Mouse (Mus musculus) C2C12 (cell line): ENCODE measurements around the gene Pnpo. TPM values are rescaled to one million over a fixed set of nuclear protein-coding genes. Genes with fewer than 3 reads are reported as not detected.

Source experiments
- H3K27me3 ChIP-seq: one replicate; pipeline ENCODE4 v1.6.1; 2011; ENCODE audit not compliant: control insufficient read depth, insufficient read depth, insufficient read length
- H3K36me3 ChIP-seq: one replicate; pipeline ENCODE4 v1.6.1; 2011; ENCODE audit not compliant: control insufficient read depth, insufficient read depth
- H3K4me3 ChIP-seq: one replicate; pipeline ENCODE4 v1.5.1; 2011; ENCODE audit warnings: mild to moderate bottlenecking, control low read depth; ENCODE audit not compliant: poor library complexity, insufficient read depth, severe bottlenecking
- H3K79me2 ChIP-seq: one replicate; pipeline ENCODE4 v1.6.1; 2011; ENCODE audit not compliant: control insufficient read depth, insufficient read depth
- H3K79me3 ChIP-seq: one replicate; pipeline ENCODE4 v1.6.1; 2011; ENCODE audit warnings: low read depth, control low read depth
- H3ac ChIP-seq: one replicate; pipeline ENCODE3; 2011; ENCODE audit warnings: low read depth; ENCODE audit not compliant: control insufficient read depth, insufficient read length
- CEBPB ChIP-seq: IDR thresholded peaks from one replicate; pipeline ENCODE4 v1.6.1; 2011; ENCODE audit warnings: low read depth, mild to moderate bottlenecking, control low read depth, moderate library complexity
- CTCF ChIP-seq: IDR thresholded peaks from one replicate; pipeline ENCODE4 v1.5.1; 2011; ENCODE audit not compliant: control insufficient read depth, insufficient read depth, insufficient read length
- FOSL1 ChIP-seq: IDR thresholded peaks from one replicate; pipeline ENCODE4 v1.8.0; 2011; ENCODE audit warnings: mild to moderate bottlenecking, low read length; ENCODE audit not compliant: poor library complexity, insufficient read depth, severe bottlenecking
- MAX ChIP-seq: IDR thresholded peaks from one replicate; pipeline ENCODE4 v1.6.1; 2011; ENCODE audit warnings: mild to moderate bottlenecking, control low read depth
- MYOD1 ChIP-seq: IDR thresholded peaks from one replicate; pipeline ENCODE4 v1.6.1; 2011; ENCODE audit warnings: low read depth; ENCODE audit not compliant: control insufficient read depth, insufficient read length
- MYOG ChIP-seq: IDR thresholded peaks from one replicate; pipeline ENCODE4 v1.6.1; 2011; ENCODE audit not compliant: control insufficient read depth, insufficient read length; ENCODE audit errors: extremely low read depth
- USF1 ChIP-seq: IDR thresholded peaks from one replicate; pipeline ENCODE4 v1.6.1; 2011; ENCODE audit warnings: low read depth, mild to moderate bottlenecking, control low read depth, moderate library complexity
- polyA plus RNA-seq: library from polyadenylated mRNA; unstranded; fragments of >200 nt; fragmentation: generic; extraction: Trizol; gene quantifications from one replicate; pipeline ENCODE4 v1.2.1, GENCODE M21; 2012; ENCODE audit warnings: missing spikeins

The Pnpo gene
- polyA plus RNA-seq, 1 experiment, result 8.5 TPM

- TF ChIP-seq USF1 (no peak), CEBPB (no peak), MAX (no peak), MYOD1 (no peak), FOSL1 (no peak), CTCF (no peak), MYOG (no peak)
- H3K27me3 ChIP-seq, result no peaks in the 10 kb centered on the region
- H3K36me3 ChIP-seq, result peaks cover 12% of the 10 kb centered on the region
- no peaks in the 10 kb centered on the region for H3K79me3 ChIP-seq
- no peaks in the 10 kb centered on the region for H3K79me2 ChIP-seq
- no peak overlapping the region for H3ac ChIP-seq
- H3K4me3 ChIP-seq, result no peak overlapping the region
These were observed 2.7 kb upstream of the Pnpo start for GRCm38 (mm10) chr11:96946498-96946897.

GRCm38 (mm10) chr11:96944844-96945580 lies 1.2 kb upstream of the Pnpo start:
- H3K4me3 ChIP-seq, result no peak overlapping the region
- no peaks in the 10 kb centered on the region for H3K79me2 ChIP-seq
- H3K27me3 ChIP-seq, result no peaks in the 10 kb centered on the region
- peaks cover under 1% of the 10 kb centered on the region for H3K36me3 ChIP-seq
- TF ChIP-seq MYOG (no peak), USF1 (no peak), CEBPB (no peak), FOSL1 (no peak), MAX (no peak), CTCF (no peak)
- H3ac ChIP-seq, result no peak overlapping the region
- no peaks in the 10 kb centered on the region for H3K79me3 ChIP-seq

GRCm38 (mm10) chr11:96941989-96942590 lies 1.7 kb downstream of the Pnpo start:
- Histone ChIP-seq H3K79me2 (no peaks in the 10 kb centered on the region), H3K79me3 (no peaks in the 10 kb centered on the region), H3ac (no peak overlapping the region), H3K4me3 (no peak overlapping the region), H3K27me3 (no peaks in the 10 kb centered on the region), H3K36me3 (no peaks in the 10 kb centered on the region)
- TF ChIP-seq FOSL1 (no peak), MAX (no peak), USF1 (no peak), CEBPB (no peak), CTCF (no peak), MYOD1 (no peak), MYOG (no peak)

- Histone ChIP-seq H3ac (no peak overlapping the region), H3K4me3 (no peak overlapping the region), H3K27me3 (no peaks in the 10 kb centered on the region), H3K79me2 (no peaks in the 10 kb centered on the region), H3K79me3 (no peaks in the 10 kb centered on the region), H3K36me3 (no peaks in the 10 kb centered on the region)
- TF ChIP-seq USF1 (no peak), MYOG (no peak), CTCF (no peak), FOSL1 (no peak), MYOD1 (no peak), MAX (no peak), CEBPB (no peak)
These were observed 3.0 kb downstream of the Pnpo start for GRCm38 (mm10) chr11:96940578-96941465.

- Histone ChIP-seq H3K27me3 (no peaks in the 10 kb centered on the region), H3K4me3 (no peak overlapping the region), H3K79me2 (no peaks in the 10 kb centered on the region), H3K36me3 (no peaks in the 10 kb centered on the region), H3K79me3 (no peaks in the 10 kb centered on the region), H3ac (no peak overlapping the region)
- TF ChIP-seq USF1 (no peak), CTCF (no peak), MYOG (no peak), CEBPB (no peak), MYOD1 (no peak), MAX (no peak), FOSL1 (no peak)
These were observed 5.4 kb downstream of the Pnpo start for GRCm38 (mm10) chr11:96938426-96938800.
